Mouse (Mus musculus): ENCODE measurements around the gene Wrap73. TPM values are rescaled to one million over a fixed set of nuclear protein-coding genes. Genes with fewer than 3 reads are reported as not detected.

Gene Wrap73
- polyA plus RNA-seq, 1 experiment from 2014 or later = 45.5 TPM

Other genes starting within 250 kb of the Wrap73 start
- gene A430005L14Rik, start 185.1 kb upstream of the Wrap73 start, polyA plus RNA-seq (2015; fragmentation: Nextera tagmentation; extraction: Ambion mirVana) = 51.7 and 54.6 TPM in 2 replicates
- gene Dffb, start 167.2 kb upstream of the Wrap73 start, polyA plus RNA-seq (2015; fragmentation: Nextera tagmentation; extraction: Ambion mirVana) = 8.3 and 10.2 TPM in 2 replicates
- 19.8 and 20.3 TPM in 2 replicates for gene Cep104, start 167.2 kb upstream of the Wrap73 start, polyA plus RNA-seq (2015; fragmentation: Nextera tagmentation; extraction: Ambion mirVana)
- gene Lrrc47, start 130.6 kb upstream of the Wrap73 start, polyA plus RNA-seq (2015; fragmentation: Nextera tagmentation; extraction: Ambion mirVana) = 21.3 and 22.0 TPM in 2 replicates
- gene Smim1, start 116.1 kb upstream of the Wrap73 start, polyA plus RNA-seq (2015; fragmentation: Nextera tagmentation; extraction: Ambion mirVana) = 10.8 and 13.6 TPM in 2 replicates
- gene Ccdc27, start 99.7 kb upstream of the Wrap73 start, polyA plus RNA-seq (2015; fragmentation: Nextera tagmentation; extraction: Ambion mirVana) = not detected in 2 replicates
- 0.31 and 0.92 TPM in 2 replicates for gene Trp73, start 2.2 kb upstream of the Wrap73 start, polyA plus RNA-seq (2015; fragmentation: Nextera tagmentation; extraction: Ambion mirVana)
- gene Tprgl, start 18.3 kb downstream of the Wrap73 start, polyA plus RNA-seq (2015; fragmentation: Nextera tagmentation; extraction: Ambion mirVana) = 209 and 219 TPM in 2 replicates
- 9.4 and 11.3 TPM in 2 replicates for gene Megf6, start 28.4 kb downstream of the Wrap73 start, polyA plus RNA-seq (2015; fragmentation: Nextera tagmentation; extraction: Ambion mirVana)
- 1.5 and 1.6 TPM in 2 replicates for gene Arhgef16, start 159.3 kb downstream of the Wrap73 start, polyA plus RNA-seq (2015; fragmentation: Nextera tagmentation; extraction: Ambion mirVana)
- not detected in 2 replicates for gene B230104I21Rik, start 193.8 kb downstream of the Wrap73 start, polyA plus RNA-seq (2015; fragmentation: Nextera tagmentation; extraction: Ambion mirVana)